Mouse (Mus musculus) spleen, embryonic (tissue): Measurements from ENCODE around the gene Eef2k.
"Not testable (repeated sequence)": the region's sequence is repeated elsewhere in the genome, so short reads cannot be mapped to it uniquely, and the experiment has no call there.

Experiments used
- CTCF ChIA-PET: fragments of 350-600 bp; sonication (Branson Sonifier 250); formaldehyde crosslinking; loops from one replicate; lab custom pipeline; 2022; lab: Charles Lee

Eef2k gene

DNA sequence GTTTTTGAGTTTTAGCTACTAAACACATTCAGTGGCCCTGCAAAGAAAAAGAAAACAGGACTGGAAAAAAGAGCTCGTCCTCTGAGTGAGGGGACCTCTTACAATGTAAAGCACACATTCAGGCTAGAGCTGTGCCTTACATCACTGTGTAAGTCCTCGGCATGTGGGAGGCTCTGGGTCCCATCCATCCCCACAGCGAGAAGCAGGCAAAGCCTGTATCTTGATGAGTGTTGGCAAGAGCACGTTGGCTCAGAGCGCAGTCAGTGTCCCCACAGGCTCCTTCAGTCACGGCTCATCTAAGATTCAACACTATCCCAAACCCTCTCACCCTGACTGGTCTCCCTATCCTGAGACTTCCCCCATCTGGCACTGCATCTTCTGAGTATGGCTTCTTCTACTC is 35.6 kb downstream of the Eef2k start:
- CTCF ChIA-PET = no interaction called here

DNA sequence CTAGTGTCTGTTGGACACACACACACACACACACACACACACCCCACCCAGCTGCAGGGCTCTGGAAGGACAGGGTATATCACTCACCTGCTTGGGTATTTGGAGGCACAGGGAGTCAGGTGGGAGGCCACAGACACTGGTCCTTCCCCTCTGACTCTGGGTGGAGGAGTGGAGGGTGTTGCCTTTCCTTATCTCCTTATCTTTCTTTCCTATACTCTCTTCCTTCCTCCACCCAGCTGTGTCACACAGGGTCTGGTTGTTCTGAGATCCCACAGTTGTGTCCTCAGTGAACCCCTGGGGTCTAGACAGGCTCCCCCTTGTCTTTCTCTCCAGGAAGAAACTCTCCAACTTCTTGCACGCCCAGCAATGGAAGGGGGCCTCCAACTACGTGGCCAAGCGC is 37.3 kb downstream of the Eef2k start:
- CTCF ChIA-PET = interaction anchor here (0.6 kb wide), 1 partner anchor 32 kb away, joined by 4 read pairs; no protein-coding TSS in a partner anchor

- CTCF ChIA-PET = no interaction called here
Observed at GRCm38 (mm10) chr7:120880770-120881169, 38.1 kb downstream of the Eef2k start.

DNA sequence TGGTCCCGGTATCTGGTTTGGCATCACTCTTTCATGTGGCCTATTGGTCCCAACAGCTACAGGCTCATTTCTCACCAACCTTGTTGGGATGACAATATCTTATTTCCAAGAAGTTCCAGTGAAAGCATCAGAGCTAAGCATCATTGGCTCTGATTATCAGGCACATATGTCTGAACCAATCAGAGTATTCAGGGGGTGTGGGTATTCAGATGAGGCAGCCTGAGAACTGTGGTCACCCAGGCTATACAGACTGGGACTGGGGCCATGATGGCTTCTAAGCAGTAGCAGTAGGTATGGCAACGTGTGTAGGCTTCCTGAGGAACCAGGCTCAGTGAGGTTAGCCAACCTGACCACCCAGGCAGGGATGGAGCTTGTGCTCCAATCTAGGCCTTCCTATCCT is 38.8 kb downstream of the Eef2k start:
- CTCF ChIA-PET = interaction anchor here (1.2 kb wide), 1 partner anchor 36 kb away, joined by 3 read pairs; no protein-coding TSS in a partner anchor

DNA sequence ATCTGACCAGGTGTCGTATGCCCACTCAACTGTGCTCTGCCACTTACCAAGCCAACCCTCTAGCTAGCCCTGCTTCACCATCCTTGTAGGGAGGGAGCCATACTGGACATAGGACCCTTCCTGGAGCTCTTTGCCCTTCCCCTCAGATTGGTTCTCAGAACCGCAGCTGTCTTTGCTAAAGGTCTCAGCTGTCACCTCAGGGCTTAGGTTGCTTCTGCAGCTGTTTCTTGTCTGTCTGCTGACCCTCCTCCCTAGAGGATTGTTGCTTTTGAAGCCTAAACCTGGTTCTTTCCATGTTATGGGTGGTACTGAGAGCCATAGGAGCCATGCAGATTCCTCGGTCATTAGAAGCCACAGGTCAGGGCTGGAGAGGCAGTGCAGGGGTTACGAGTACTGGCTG is 40.0 kb downstream of the Eef2k start:
- CTCF ChIA-PET = interaction anchor here (0.6 kb wide), 1 partner anchor 18 kb away, joined by 4 read pairs; no protein-coding TSS in a partner anchor

DNA sequence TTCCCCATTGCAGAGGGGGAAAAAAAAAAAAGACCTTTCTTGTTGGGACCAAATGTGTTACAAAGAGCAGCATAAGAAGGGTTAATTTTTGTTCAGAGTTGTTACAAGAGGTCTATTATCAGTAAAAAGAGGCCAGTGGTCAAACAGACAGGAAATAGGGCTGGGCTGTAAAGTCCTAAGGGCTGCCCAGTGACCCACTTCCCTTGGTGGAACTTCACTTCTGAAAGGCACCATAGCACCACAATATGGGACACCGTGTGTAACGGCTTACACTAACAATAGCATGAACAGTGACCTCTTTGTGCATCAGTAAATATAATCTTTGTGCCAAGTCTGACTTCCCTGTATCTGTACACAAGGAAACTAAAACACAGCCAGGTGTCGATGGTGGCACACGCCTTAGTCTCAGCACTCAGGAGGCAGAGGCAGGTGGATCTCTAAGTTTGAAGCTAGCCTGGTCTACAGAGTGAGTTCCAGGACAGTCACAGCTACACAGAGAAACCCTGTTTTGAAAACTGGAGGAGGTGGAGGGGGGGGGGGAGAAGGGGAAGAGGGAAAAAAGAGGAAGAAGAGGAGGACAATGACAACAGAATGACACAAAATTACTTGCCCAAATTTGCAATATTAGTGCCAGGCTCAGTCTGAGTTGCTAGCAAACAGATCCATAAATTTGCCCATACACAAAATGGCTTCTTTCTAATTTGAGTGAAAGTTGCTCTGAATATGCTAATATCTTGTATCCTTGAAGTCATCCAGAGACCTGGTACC is 41.1 kb downstream of the Eef2k start:
- CTCF ChIA-PET = interaction anchor here (0.6 to 1.0 kb wide), 2 partner anchors 17 to 1301 kb away, joined by 4 read pairs; no protein-coding TSS in a partner anchor

DNA sequence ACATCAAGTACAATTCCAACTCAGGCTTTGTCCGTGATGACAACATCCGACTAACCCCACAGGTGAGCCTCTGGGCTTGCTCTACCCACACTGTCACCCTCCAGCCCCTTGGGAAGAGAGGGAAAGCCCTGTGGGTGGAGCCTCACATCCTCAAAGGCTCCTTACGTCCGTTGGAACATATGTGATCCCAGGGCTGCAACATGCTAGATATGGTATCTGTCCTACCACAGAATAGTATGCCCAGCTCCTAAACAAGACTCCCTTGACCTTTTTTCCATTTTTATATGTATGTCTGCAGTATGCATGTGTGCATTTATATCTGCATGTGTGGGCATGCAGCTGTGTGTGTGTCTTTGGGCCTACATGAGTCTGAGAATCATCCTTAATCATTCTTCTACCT is 42.1 kb downstream of the Eef2k start:
- CTCF ChIA-PET = no interaction called here

- CTCF ChIA-PET = no interaction called here
Observed at GRCm38 (mm10) chr7:120893123-120893522, 50.5 kb downstream of the Eef2k start.

GRCm38 (mm10) chr7:120897054-120897453 is 54.4 kb downstream of the Eef2k start:
- CTCF ChIA-PET = no interaction called here

DNA sequence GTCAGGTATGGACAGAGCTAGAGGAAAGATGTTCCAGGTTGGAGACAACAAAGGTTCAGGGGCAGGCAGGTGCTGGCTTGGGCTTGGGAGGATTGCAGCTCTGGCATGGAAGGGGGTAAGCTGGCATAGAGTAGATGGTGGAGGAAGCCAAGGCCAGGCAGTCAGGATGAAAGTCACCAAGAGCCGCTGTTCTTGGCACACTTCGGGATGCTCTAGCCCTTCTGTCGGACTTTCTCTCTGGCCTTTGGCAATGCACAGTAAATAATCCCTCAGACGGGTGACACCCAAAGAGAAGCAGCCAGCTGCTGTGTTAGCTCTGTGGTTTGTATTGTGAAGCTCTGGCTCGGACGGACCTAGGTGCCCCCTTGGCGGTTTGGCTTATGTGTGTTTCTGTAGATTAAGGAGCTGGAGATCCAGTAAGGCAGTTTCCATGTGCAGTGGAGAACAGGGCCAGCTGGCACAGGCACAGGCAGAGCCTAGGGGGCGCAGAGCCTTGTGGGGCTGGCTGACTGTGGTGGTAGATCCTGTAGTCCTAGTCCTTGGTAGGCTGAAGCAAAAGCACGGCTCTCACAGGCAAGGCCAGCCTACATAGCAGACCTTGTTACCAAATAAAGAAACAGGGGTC is 55.2 kb downstream of the Eef2k start:
- CTCF ChIA-PET = no interaction called here

DNA sequence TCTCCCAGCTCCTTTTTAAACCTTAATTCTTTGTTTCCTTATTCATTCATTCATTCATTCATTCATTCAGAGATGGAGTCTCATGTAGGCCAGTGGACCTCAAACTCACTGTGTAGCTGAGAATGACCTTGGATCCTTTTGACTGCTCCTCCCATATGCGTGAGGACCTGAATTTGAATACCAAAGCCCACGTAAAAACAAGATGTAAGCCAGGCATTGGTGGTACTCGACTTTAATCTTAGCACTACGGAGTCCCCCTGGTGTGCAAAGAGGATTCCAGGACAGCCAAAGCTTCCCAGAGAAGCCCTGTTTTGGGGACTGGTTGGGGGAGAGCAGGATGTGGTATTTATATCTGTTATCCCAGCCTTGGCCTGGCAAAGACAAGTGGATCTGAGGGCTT is 57.6 kb downstream of the Eef2k start:
- CTCF ChIA-PET = interaction anchor here (0.6 kb wide), 2 partner anchors 17 to 31 kb away, joined by 4 to 5 read pairs; no protein-coding TSS in a partner anchor

DNA sequence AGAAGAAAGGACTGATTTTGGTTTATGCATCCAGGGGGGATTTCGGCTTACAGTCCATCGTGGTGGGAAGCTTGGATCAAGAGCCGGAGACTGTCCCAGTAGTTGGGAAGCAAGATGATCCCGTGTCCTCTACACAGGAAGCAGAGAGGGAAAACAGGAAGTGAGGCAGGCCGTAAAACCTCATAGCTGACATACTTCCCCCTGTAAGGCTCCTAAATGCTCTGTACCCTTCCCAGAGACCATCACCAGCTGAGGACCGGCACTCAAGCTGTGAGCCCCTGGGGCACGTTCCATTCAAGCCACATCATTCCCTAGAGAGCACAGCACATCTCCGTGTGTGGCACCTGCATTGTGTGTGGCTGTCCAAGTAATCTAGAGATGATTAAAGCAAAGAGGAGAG is 59.1 kb downstream of the Eef2k start:
- CTCF ChIA-PET = no interaction called here

- CTCF ChIA-PET = no interaction called here
Observed at GRCm38 (mm10) chr7:120902931-120903330, 60.3 kb downstream of the Eef2k start.

- CTCF ChIA-PET = interaction anchor here (0.7 kb wide), 1 partner anchor 275 kb away, joined by 13 read pairs; no protein-coding TSS in a partner anchor
Observed at GRCm38 (mm10) chr7:120910172-120910571, 67.5 kb downstream of the Eef2k start.

DNA sequence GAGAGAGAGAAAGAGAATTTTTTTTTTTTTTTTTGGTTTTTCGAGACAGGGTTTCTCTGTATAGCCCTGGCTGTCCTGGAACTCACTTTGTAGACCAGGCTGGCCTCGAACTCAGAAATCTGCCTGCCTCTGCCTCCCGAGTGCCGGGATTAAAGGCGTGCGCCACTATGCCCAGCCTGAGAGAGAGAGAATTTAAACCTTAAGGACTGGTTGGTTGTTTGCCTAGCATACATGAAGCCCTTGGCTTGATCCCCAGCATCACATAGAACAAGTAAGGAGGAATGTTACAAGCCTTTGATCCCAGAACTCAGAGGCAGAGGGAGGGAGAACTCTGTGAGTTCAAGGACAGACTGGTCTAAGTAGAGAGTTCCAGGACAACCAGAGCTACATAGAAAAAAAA is 68.6 kb downstream of the Eef2k start:
- CTCF ChIA-PET = not testable (repeated sequence)

DNA sequence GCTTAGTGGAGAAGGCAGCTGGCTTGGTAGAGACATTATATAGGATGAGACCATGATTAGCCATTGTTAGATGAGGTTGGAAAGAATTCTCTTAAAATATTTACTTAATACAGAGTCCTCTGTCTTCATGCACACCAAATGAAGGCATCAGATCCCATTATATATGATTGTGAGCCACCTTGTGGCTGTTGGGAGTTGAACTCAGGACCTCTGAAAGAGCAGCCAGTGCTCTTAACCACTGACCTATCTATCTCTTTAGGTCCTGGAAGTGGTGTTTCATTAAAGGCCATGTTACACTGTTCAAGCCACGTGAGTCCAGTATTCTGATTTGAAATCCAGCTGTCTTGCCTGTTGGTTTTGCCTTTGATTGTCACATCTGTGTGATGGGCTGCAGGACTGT is 70.7 kb downstream of the Eef2k start:
- CTCF ChIA-PET = interaction anchor here (0.6 to 1.6 kb wide), 2 partner anchors 59 to 78 kb away, joined by 3 to 5 read pairs; no protein-coding TSS in a partner anchor

GRCm38 (mm10) chr7:120916262-120916875 is 73.7 kb downstream of the Eef2k start:
- CTCF ChIA-PET = interaction anchor here (0.6 kb wide), 1 partner anchor 235 kb away, joined by 3 read pairs; no protein-coding TSS in a partner anchor

DNA sequence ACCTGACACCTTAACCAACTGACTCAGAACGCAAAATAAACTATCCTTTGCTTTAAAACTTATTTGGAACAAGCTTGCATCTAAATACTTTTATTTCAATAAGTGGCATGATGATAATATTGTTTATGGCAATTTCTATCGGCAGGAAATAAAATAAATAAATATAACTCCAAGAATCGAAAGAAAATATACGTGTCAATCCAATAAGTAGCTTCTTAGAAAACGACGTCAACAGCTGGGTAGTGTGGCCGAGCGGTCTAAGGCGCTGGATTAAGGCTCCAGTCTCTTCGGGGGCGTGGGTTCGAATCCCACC is 74.6 kb downstream of the Eef2k start:
- CTCF ChIA-PET = interaction anchor here (0.6 kb wide), 1 partner anchor 70 kb away, joined by 4 read pairs; no protein-coding TSS in a partner anchor

DNA sequence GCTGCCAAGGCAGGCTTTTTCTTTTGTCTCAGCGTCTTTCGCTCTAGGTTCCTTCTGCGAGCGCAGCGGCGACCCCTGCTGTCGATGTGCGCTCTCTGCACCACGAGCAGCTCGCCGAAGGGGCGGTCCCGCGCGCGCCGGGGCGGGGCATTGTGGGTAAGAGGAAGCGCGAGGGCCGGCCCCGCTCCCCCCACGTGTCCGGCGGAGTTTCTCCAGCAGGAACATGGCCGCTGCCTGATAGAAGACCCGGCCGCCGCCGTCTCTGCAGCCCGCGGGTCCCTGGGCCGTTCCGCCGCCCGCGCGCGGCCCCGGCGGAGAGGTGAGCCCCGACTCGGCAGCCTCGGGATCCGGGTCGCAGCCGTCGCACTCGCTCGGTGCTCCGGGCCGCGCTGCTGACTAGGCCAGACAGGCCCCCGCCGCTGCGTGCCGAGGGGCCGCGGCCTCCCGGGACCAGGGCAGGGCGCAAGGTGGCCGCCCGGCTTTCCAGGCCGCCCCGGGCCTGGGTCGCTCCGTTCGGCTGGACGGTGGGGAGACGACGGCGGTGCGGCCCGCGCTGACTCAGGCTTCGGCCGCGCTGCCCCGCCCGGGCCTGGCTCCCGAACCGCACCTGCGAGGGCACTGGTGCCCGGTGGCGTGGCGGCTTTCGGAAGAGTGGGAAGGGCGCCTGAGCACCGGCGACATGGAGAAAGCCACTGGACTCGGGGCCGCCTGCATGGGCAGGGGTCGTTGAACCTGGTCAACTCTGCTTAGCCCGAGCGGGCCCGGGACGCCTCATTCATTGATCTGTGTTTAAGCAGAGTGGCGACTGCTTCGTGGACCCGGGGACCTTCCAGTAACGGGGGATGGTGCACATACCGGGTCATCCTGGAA is 75.2 kb downstream of the Eef2k start, which contains the start of gene Polr3e:
TSS of gene Polr3e (plus strand) at position 153 of the 870 bp plus-strand sequence.
- CTCF ChIA-PET = no interaction called here

- CTCF ChIA-PET = interaction anchor here (0.9 kb wide), 1 partner anchor 82 kb away, joined by 3 read pairs; no protein-coding TSS in a partner anchor
Observed at GRCm38 (mm10) chr7:120918526-120918962, 75.9 kb downstream of the Eef2k start.

DNA sequence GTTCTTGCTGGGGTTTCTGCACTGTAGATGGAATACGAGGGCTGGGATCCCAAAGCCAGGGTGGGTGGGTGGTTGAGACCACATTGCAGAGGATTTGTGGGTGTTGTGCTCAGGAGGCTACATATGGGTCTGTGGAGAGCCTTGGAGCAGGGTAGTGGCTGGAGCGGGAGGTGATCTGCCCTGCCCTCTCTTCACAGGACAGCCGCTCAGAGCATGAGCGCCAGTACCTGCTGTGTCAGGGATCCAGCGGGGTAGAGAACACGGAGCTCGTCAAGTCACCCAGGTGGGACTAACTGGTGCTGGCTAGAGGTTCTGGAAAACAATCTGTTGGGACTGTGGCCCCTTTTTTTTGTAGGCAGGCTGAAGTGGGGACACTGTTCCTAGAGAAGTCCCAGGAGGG is 90.5 kb downstream of the Eef2k start:
- CTCF ChIA-PET = no interaction called here
